Mouse (Mus musculus): ENCODE measurements around the gene Cnp.
"Not testable (repeated sequence)": the region's sequence is repeated elsewhere in the genome, so short reads cannot be mapped to it uniquely, and the experiment has no call there.

Cnp gene

DNA sequence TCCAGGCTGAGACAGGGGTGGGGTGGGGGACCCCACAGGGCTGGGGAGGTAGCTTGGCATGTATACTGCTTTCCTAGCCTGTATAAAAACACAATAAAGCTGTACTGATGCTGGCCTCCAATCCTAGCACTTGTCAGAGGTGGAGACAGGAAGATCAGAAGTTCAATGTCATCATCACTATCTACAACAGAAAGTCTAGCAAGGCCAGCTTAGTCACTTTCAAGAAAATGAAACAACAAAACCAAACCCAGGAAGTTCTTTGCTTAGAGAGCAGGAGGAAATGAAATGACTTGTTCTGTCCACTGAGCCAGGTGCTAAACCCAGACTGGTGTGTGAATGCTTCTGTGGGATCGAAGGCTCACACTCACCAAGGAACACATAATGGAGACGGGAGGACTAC is 13.8 kb downstream of the Cnp start:
- no peak for DNase-seq (ENCODE audit: low read depth, low spot score)

DNA sequence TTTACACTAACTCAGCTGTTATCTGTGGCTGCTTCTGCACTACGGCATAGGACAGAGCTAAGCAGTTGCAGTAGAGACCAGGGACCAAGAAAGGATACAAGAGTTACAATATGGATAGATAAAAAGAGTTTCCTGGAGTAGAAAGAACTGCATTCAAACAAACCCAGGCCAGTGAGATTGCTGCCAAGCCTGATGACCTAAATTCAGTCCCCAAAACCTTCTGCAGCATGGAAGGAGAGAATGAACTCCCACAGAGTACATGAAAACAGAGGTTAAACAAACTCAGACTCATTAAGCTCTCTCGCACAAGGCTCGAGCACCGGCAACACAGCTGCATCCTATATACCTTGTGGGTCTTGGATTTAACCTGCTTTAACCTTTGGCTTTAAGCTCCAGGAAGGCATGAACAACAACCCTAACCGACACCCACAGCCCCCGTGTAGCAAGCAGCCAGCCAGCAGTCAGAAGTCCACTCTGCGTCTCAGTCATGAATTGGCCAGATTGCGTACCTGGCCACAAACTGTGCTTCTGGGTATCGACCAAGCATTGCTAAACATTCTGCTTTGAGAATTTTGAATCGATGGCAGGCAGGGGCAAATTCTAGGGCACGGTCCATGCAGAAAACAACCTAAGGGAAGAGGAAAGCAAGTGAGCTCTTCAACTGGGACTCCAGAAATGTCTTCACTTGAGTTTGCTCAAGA is 17.8 kb downstream of the Cnp start:
- DNase-seq (ENCODE audit: low read depth, low spot score), result no peak

DNA sequence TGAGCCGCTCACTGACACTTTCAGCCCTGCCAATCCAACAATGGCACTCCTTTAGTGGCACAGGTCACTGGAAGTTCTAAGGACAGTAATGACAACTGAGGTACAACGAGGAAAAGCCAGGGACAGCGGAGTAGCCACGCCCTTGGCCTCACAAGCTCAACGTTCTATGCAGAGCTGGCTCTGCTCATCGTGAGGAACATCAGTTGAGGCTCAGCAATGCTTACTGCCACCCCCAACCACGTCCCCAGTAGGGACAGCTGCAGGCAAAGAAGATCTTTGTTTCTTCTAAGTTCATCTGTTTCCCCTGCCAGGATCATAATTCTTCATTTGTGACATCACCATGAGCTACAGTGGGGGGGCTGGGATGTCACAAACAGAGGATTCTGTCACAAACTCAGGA is 19.9 kb downstream of the Cnp start:
- DNase-seq (ENCODE audit: low read depth, low spot score), result no peak

DNA sequence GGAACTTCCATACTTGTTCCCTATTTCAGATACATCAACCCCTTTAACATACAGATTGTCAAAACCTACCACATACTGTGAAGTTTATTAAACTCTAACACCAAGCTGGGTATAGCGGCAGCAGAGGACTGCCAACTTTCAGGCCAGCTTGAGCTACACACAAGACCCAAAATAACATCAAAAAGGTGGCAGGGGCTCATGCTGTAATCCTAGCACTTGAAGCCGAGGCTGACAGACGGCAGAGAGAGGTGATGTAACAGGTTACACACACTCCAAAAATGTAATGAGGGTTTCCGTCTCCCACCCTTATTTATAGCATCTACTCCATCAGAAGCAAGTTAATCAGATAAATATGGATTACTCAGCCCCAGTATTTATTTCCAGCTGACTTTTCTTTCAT is 20.8 kb downstream of the Cnp start:
- DNase-seq (ENCODE audit: low read depth, low spot score), result no peak

DNA sequence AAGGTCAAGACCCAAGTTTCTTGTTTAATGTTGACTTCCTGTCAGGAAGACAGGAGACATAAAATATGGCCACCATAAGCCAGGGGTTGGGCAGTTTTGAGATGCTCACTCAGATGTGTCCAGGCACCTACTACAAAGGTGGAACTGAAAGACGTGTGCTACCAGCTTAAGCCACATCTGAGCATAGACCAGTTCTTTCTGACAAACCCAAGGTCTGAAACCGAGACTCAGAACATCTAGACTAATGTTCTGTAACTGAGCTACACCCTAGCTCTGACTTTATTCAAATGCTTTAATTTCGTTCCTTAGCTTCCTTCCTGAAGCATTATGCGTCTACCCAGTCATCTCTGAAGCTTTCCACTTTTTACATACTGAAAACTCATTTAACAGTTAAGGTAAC is 23.4 kb downstream of the Cnp start:
- no peak for DNase-seq (ENCODE audit: low read depth, low spot score)

DNA sequence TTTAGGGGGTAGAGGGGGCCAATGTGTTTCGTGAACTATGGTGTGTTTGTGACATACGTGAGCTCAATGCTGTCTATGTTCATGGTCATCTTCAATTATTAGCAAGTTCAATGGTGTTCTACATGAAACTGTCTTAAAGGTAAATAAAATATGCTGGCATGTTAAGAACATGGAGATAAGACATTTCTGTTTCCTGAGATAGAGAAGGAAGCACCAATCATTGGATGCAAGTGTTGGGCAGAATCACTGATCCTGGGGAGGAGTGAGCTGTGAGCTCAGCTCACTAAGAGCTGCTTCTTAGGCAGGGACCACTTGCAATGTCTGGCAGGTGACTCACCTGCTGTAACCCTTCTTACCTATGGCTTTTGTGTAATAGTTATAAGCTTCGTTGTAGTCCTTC is 26.7 kb downstream of the Cnp start:
- no peak for DNase-seq (ENCODE audit: low read depth, low spot score)

DNA sequence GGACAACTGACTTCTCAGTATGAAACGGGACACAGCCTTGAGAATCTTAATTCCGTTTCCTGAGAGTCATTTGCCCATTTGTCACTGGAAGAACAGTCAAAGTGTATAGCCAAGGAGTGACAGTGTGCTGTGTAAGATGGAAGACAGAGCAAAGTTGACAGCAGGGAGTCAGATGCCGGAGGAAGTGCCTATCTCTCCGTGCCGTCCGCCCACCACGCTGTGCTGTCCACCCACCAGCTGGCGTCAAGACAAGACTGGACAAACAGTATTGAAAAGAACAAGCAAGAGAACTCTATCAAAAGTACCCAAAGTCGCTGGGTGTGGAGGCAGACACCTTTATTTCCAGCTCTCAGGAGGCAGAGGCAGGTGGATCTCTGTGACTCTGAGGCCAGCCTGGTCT is 28.5 kb downstream of the Cnp start:
- DNase-seq (ENCODE audit: low read depth, low spot score), result no peak

DNA sequence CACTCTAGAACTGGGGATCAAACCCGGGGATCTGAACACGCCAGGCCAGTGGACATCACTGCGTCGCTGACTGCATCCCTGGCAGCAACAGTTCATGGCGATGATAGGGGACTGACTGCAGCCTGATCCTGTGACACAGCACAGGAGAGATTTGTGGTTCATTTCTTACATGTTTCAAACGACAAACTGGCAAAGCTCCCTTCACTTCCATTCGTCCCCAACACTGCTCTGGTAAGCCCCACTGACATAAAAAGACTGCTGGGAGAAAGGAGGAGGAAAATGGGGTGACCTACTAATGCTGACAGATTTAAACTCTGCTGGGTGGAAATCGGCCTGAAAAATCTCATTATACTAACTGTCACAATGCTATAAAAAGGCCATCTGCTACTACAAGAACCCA is 29.1 kb downstream of the Cnp start:
- no peak for DNase-seq (ENCODE audit: low read depth, low spot score)

DNA sequence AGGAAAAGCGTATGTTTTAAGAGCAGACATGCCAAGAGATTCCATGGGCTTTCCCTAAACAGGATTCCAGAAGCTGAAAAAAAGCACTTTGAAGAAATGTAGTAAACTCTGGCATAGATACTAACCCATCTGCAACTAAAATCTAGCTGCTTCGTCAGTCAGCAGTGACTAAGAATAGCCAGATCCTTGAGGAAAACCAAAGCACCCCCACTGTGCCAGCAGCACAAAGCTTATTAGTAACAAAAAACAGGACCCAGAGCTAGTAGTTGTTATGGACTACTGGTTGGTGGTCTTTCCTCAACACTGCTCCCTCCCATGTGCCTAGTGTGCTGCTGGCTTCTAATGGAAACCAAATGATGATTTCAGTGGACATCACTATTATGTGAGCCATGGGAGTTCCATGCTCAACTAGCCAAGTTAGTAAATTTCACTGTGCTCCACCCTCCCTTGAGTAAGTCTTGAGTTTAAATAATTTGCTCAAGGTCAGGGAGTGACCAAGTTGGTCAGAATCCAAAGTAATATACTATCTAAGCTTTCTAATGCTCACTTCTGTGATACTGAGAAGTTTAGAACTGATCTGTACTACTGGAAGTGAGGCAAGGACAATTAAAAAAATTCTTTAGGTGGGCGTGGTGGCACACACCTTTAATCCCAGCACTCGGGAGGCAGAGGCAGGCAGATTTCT is 29.8 kb downstream of the Cnp start:
- no peak for DNase-seq (ENCODE audit: low read depth, low spot score)

DNA sequence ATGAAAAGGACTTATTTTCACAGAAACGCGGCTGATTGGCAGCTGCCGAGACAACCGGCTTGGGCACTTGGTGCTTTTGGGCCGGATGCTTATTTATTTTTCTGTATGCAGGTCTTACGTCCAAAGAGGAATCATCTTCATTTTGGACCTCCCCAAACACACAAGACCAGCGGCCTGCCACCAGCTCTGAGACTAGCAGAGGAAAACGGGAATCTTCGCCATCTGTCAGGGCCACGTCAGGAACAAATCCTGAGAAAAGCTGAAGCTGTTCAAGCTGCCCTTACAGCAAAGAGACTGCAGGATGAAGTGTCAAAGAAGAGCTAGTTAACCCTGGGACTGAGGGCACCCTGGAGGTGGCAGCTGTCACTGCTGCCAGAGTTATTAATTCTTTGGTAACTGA is 30.7 kb downstream of the Cnp start:
- DNase-seq (ENCODE audit: low read depth, low spot score), result no peak

DNA sequence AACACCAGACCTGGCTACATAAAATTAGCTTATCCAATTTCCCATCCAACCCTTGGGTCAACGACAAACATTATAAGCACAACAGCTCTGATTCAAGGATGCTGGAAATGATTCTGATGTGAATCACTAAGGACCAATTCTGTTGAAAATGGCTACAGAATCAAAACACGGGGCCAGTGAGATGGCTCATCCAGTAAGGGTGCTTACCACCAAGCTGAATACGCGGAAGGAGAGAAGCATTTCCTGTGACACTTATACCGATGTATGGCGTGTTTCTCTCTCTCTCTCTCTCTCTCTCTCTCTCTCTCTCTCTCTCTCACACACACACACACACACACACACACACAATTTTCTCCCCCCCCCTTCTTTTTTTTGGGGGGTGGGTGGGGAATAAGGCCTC is 32.4 kb downstream of the Cnp start:
- no peak for DNase-seq (ENCODE audit: low read depth, low spot score)

DNA sequence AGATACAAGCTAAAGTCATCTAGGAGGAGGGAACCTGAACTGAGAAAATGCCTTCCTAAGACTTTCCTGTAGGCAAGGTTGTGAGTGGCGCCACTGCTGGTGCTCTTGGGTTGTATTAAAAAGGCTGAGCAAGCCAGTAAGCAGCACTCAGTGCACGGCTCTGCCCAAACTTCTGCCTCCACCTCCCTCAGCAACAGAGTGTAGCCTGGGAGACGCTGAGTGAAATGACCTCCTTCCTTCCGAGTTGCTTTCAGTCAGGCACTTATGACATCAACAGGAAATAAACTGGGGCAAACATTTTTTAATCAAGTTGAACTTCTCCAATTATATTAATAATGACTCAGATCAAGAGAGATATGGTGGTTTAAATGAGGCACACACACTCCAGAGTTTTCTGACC is 34.1 kb downstream of the Cnp start:
- no peak for DNase-seq (ENCODE audit: low read depth, low spot score)

DNA sequence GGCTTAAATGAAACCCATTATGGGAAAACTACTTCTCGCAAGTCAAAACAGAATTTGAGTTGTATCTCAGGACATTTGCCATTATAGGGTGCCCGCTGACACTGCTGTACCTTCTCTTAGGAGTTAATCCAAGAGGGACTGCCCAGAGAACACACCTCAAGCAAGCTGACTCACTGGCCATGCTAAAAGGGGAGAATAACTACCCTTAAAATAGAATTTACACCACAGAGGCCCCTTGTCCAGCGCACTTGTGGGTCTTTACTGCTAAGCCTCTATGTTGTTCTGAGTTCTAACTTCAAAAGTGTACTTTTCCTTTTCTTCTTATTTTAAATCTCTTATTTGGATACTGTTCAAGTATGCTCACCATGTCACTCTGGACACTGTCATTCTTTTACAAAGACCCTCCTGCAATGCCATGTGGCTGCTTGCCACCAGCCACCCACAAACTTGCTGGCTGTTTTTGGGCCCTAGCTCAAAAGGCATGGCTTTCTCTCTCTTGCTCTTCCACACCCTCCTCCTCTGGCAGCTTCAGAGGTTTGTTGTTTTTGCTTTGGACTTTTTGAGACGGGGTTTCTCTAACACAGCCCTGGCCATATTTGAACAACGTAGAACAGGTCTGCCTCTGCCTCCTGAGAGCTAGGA is 34.8 kb downstream of the Cnp start:
- no peak for DNase-seq (ENCODE audit: low read depth, low spot score)

DNA sequence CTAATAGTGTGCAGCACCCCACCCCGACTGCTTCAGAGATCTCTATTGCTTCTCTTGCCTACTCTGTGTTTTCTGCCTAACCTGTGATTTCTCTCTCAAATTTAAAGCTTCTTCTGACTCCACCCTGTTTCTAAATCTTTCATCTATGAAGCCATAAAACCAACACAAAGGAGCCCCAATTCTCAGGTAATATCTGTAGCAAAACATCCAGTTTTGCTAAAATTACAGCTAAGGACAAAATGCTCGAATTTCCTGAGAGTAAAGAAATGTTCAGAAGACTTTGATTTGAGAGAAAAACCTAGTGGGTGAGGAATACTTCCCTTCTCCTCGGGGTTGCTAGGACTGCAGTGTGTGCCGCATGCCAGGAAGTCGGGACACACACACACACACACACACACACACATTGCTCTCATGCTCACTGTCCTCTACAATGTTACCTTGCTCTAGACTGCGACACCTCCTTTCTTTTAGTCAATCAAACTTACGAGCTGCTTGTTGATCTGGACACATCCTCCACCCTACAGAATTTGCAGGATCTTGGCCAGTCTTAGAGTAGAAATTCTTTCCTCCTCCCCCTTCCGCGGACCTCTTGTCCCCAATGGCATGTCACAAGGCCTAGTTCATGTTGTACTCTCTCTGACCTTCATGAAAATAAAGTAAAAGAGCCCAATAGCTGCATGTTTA is 35.4 kb downstream of the Cnp start:
- no peak for DNase-seq (ENCODE audit: low read depth, low spot score)

DNA sequence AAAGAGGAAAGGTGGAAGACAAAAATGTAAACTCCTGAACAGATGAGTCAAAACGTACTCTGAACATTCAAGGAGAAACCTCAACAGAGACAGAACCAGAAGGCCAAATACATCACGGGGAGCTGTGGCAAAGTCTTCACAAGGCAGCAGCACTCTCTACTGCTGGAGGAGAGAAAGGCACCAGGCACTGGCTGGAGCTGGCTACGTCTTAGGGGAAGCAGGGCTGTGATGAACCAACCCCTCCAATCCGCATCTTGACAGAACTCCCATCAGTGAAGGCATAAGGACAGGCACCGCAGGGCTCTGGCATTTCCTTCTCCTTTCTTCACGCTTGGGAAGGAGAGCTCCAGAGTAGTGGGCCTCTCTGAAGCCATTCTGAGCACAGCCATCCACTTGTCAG is 36.9 kb downstream of the Cnp start:
- DNase-seq (ENCODE audit: low read depth, low spot score), result no peak

DNA sequence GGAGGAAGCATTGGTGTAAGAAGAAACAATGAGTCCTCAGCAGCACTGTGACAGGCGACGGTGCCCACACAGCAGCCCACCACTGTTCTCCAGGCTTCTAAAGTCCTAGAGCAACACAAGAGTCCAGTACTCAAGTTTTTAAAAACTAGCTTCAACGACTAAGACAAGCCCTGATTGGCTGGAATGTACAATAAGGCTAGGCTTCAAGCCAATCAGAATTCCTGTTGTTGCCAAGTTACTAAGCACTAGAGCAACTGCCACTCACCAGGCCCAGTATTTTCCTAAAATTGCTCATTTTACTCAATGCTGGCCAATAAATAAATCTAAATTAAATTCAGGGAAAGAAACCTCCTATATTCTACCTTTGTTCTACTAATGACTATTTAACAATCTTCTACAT is 38.5 kb downstream of the Cnp start:
- no peak for DNase-seq (ENCODE audit: low read depth, low spot score)

DNA sequence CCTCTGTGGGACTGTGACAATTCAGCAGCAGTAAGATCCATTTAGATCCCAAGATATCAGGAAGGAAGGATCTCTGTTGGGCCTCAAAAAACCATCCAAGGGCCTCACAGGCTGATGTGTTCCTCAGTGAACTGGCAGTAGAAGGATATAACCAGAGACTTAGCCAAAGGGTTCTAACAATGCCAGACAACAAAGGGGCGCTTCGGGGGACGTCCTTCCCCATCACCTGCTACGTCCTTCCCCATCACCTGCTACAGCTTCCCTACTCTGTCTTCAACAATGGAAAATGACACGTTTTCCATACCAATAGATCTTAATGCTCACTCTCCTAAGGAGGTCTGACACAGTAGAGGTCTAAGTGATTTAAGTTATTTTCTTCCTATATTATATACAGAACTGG is 41.6 kb downstream of the Cnp start:
- no peak for DNase-seq (ENCODE audit: low read depth, low spot score)

DNA sequence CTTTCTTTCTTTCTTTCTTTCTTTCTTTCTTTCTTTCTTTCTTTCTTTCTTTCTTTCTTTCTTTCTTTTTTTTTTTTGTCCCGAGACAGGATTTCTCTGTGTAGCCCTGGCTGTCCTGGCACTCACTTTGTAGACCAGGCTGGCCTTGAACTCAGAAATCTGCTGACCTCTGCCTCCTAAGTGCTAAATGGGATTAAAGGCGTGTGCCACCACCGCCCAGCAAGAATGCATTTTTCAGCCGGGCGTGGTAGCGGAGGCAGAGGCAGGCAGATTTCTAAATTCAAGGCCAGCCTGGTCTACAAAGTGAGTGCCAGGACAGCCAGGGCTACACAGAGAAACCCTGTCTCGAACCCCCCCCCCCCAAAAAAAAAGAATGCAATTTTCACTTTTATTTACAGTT is 42.1 kb downstream of the Cnp start:
- not testable (repeated sequence) for DNase-seq (ENCODE audit: low read depth, low spot score)

DNA sequence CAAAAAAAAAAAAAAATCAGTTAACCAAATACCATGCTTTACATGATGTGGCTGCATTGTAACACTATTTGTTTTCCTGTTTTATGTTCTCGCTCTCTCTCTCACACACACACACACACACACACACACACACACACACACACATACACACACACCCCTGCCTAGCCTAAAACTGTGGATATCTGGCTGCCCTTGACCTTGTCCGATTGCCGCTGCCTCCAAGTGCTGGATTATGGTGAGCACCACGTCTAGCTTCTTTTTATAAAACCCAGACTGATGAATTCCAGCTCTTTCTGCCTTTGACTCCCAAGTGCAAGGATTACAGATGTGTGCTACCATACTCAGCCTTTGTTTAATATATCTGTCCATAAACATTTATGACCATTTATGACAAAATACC is 42.8 kb downstream of the Cnp start:
- no peak for DNase-seq (ENCODE audit: low read depth, low spot score)

DNA sequence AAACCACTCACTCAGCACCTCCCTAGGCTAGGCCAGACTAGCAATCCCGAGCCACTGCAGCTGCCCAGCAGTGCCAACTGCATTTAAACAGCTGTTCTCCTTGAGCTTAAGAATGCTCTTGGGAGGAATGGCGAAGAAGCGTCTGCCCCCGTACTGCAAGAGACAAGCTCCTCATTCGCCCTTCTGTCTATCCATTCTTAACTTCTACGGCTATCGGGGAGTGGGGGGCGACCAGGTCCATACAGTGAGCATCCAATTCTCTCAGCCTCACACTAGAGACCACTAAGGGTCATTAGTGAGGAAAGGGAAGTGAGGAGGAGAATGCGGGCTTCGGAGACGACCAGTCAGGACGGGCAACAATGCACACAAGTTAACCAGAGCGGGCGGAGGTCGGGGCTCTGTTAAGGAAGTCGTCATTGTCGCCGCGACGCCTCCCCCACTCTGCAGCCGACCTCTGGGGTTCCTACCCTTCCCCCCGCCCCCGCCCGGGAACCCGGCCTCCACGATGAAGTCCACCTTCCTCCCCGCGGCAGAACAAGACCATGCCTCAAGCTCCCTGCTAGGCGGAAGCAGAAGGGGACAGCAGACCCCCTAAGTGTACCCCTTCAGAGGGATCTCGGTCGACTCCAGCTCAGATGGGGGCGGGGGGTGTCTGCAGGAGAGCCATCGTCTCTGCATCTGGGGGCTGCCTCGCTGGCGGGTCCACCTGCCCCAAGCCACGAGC is 44.2 kb downstream of the Cnp start, which contains the start of gene Nkiras2:
TSS of gene Nkiras2 (plus strand) at position 484 of the 724 bp plus-strand sequence.
- DNase-seq (ENCODE audit: low read depth, low spot score), result no peak

DNA sequence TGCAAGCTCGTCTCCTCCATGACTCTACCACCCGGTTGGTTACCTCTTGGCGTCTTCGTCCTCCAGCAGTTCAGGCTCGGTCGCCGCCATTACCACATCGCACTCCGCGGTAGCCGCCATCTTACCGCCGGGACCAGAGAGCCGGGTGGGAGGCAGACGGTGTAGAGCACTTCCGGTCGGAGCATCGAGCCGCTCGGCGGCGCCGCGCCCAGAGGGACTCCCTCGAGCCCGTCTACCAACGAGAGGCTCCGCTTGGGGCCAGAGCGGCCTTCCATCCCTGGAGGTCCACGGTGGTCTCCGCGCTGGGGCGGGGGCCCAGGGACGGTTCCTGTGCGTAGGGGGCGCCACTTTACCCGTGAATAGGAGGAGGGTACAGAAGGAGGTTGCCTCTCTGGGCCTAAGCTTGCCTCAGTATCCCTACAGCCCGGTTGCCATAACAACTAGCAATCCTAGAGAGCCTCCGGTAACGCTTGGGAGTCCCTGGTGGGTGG is 44.8 kb downstream of the Cnp start:
- DNase-seq (ENCODE audit: low read depth, low spot score), result peak; percentile 86

DNA sequence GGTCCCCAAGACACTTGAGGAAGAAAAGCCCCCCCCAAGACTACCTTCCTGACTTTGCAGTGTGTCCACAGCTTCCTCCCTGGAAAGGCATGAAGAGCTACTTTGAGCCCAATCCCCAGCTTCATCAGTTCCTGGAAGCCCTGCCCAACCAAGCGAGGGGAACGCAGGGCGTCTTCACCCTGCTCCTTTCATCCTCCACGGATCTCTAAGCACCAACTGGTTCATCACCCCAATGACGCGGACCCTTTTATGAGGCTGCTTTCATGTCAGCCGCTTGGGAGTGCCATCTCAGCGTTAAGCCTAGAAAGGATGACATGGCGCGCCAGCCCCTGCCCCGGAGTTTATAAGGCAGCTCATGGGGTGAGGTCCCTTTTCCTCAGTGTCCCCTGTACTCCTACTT is 45.3 kb downstream of the Cnp start, which contains the start of gene Dnajc7:
TSS of gene Dnajc7 (minus strand) at position 187 of the 400 bp plus-strand sequence.
- no peak for DNase-seq (ENCODE audit: low read depth, low spot score)
